ENCODE assay signal across 15 mouse cellular contexts in the genomic region with DNA sequence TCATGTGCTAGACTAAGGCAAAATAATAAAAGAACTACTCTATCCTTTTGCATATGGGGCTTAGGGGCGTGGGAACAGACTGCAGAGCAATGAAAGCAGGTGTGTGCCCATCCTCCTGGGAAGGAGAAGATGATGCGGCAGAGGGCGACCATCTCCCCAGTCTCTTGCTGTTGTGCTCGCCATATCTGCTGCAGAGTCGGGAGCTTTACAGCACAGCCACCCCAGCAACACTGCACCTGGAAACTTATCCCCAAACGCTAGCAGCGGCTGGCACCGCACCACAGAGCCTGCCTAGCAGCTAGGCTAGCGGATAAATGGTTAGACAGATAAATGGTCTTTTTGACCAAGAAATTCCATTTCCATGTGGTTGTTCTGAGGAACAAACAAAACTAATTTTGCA. TPM values are rescaled to one million over a fixed set of nuclear protein-coding genes. Genes with fewer than 3 reads are reported as not detected.
DNase-seq lines count a peak whose midpoint lies in the region; ATAC-seq and TF ChIP-seq lines count a peak whose summit lies in the region.
"Had no signal": no experiment of that assay in that cellular context is flagged by ENCODE, and none has a peak within 500 bp of the region (broad histone marks: within the 10 kb centered on the region; RNA-seq: fewer than 3 reads in every experiment).

No protein-coding gene starts in this region.

- H3K9me3 ChIP-seq in liver, embryonic 13.5 days (replicated peaks), result no peaks in the 10 kb centered on the region
- no peaks in the 10 kb centered on the region for H3K9me3 ChIP-seq in liver, embryonic 12.5 days (replicated peaks)
- H3K9me3 ChIP-seq: embryonic facial prominence, embryonic 13.5 days; neural tube, embryonic 13.5 days had no signal

- intact Hi-C loops in heart, postnatal 25 days (cut with DNase I), result no loop called here

- TF ChIP-seq POLR2A in brain, embryonic 14.5 days (IDR thresholded peaks at IDR 0.05; ENCODE audit: borderline replicate concordance, extremely low read depth, insufficient read depth, insufficient read length, poor library complexity, severe bottlenecking), result no peak

- H3K9ac ChIP-seq in liver, embryonic 13.5 days, result 0 out of 2 replicates have a peak overlapping the region, but pooled peaks have one; percentile 26
- no peak overlapping the region for H3K9ac ChIP-seq in liver, embryonic 12.5 days
- H3K9ac ChIP-seq: embryonic facial prominence, embryonic 13.5 days; neural tube, embryonic 13.5 days had no signal

- H3K4me2 ChIP-seq in liver, embryonic 13.5 days, result no peak overlapping the region
- H3K4me2 ChIP-seq in liver, embryonic 12.5 days, result no peak overlapping the region
- H3K4me2 ChIP-seq: embryonic facial prominence, embryonic 13.5 days; neural tube, embryonic 13.5 days had no signal

- H3K27me3 ChIP-seq in liver, embryonic 13.5 days, result no peaks in the 10 kb centered on the region
- no peaks in the 10 kb centered on the region for H3K27me3 ChIP-seq in liver, embryonic 12.5 days (replicated peaks)
- H3K27me3 ChIP-seq: embryonic facial prominence, embryonic 13.5 days; neural tube, embryonic 13.5 days had no signal

- H3K4me3 ChIP-seq in liver, embryonic 13.5 days (replicated peaks), result no peak overlapping the region
- H3K4me3 ChIP-seq in liver, embryonic 12.5 days, result no peak overlapping the region
- H3K4me3 ChIP-seq: embryonic facial prominence, embryonic 13.5 days; neural tube, embryonic 13.5 days had no signal

- H3K4me1 ChIP-seq in liver, embryonic 13.5 days (replicated peaks), result peaks cover 91% of the 10 kb centered on the region
- peaks cover 86% of the 10 kb centered on the region for H3K4me1 ChIP-seq in liver, embryonic 12.5 days

- no peak for DNase-seq in liver, embryonic 13.5 days
- peak; percentile 53 for DNase-seq in brain, embryonic 14.5 days (ENCODE audit: low read depth)
- DNase-seq in thymus, postnatal 14 days, result peak; percentile 71
- no peak for DNase-seq in heart, postnatal 25 days (ENCODE audit: low spot score)
- no peak for DNase-seq in frontal cortex, adult 2 months (ENCODE audit: extremely low spot score in 1 of 2, low spot score in 1 of 2)
- DNase-seq: cerebellum, adult 9-11 months; heart, adult 11 months; kidney, adult 8-10 months; kidney, postnatal 4 days; lung, postnatal 4 days; right cerebral cortex, postnatal 14 days had no signal

- TF ChIP-seq CTCF in brain, embryonic 14.5 days (IDR thresholded peaks at IDR 0.05; ENCODE audit: borderline replicate concordance, extremely low read depth, insufficient read depth, insufficient read length), result no peak

- no peaks in the 10 kb centered on the region for H3K36me3 ChIP-seq in liver, embryonic 13.5 days
- no peaks in the 10 kb centered on the region for H3K36me3 ChIP-seq in liver, embryonic 12.5 days
- H3K36me3 ChIP-seq: embryonic facial prominence, embryonic 13.5 days; neural tube, embryonic 13.5 days had no signal

- 64% methylated on average over 9 of the region's 9 CpGs for WGBS in liver, embryonic 13.5 days (ENCODE audit: insufficient replicate concordance)
- 67% methylated on average over 9 of the region's 9 CpGs for WGBS in liver, embryonic 12.5 days (ENCODE audit: insufficient replicate concordance)

- no peak overlapping the region for H3K27ac ChIP-seq in liver, embryonic 13.5 days
- no peak overlapping the region for H3K27ac ChIP-seq in liver, embryonic 12.5 days
- H3K27ac ChIP-seq: embryonic facial prominence, embryonic 13.5 days; neural tube, embryonic 13.5 days had no signal

- ATAC-seq in liver, embryonic 13.5 days (ENCODE audit: low read depth), result 0 out of 2 replicates have a peak, but pooled peaks have one; percentile 4
- ATAC-seq in liver, embryonic 12.5 days, result no peak
- ATAC-seq in megakaryocyte progenitor cell, adult 5-6 weeks (replicated peaks; ENCODE audit: poor library complexity), result peak; percentile 3

RNA-seq across cellular contexts. Expression of gene Uck2, which starts 37.2 kb away (rescaled TPM):
- 67.1 and 82.5 TPM in 2 replicates for polyA plus RNA-seq in liver, embryonic 13.5 days (2015; fragmentation: Nextera tagmentation; extraction: Ambion mirVana)
- polyA plus RNA-seq in liver, embryonic 12.5 days (2016; fragmentation: Nextera tagmentation; extraction: Ambion mirVana), result 102 and 103 TPM in 2 replicates
- polyA plus RNA-seq in brain, embryonic 14.5 days (2012; rRNA removed), result 37.8 and 53.1 TPM in 2 replicates
- 228 and 234 TPM in 2 replicates for total RNA-seq in megakaryocyte progenitor cell, adult 5-6 weeks (2015)
- 234 and 288 TPM in 2 replicates for total RNA-seq in megakaryocyte progenitor cell, adult 5-6 weeks (2017)
- total RNA-seq in heart, postnatal 25 days (2021), result 10 to 100 TPM; 54.7 to 59.7 TPM
- 17.5 and 18.4 TPM in 2 replicates for polyA plus RNA-seq in frontal cortex, adult 2 months (2012; rRNA removed)

Comparison
In these comparisons a context has a peak if more than half of its experiments do, and no peak if none do; other contexts are left out.
1. DNase-seq: peak in brain, embryonic 14.5 days (single experiment) and thymus, postnatal 14 days (single experiment); none in liver, embryonic 13.5 days (single experiment), heart, postnatal 25 days (single experiment) and frontal cortex, adult 2 months (0 of 2).